Mouse (Mus musculus) kidney, adult 9 months (tissue): ENCODE measurements around the gene Myo5a.
A peak's percentile ranks its signal among the peaks of the same experiment; 100 is the strongest.
"Not testable (repeated sequence)": the region's sequence is repeated elsewhere in the genome, so short reads cannot be mapped to it uniquely, and the experiment has no call there.

Source experiments
- DNase-seq: peaks from one replicate; pipeline ENCODE4 v3.0.0; 2022

The Myo5a gene

DNA sequence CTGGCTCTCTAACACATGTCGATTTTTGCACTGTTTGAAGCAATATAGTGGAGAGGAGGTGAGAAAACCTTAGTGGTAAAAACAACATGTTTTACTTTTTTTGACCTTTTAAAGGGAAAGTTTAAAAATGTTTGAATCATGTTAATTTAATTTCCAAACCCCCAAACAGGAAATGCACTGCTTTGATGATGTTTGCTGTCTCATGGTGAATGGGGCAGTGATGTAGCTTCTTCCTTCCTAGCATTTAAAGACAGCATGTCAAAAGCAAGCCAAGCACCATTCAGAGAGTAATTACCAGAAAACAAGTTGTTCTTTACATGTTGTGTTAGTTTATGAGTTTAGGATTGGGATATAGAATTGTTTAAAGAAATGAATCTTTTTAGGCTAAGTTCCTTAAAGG is 138.4 kb downstream of the Myo5a start:
- no peak for DNase-seq

- DNase-seq = no peak
Observed at GRCm38 (mm10) chr9:75210269-75210668, 139.5 kb downstream of the Myo5a start.

DNA sequence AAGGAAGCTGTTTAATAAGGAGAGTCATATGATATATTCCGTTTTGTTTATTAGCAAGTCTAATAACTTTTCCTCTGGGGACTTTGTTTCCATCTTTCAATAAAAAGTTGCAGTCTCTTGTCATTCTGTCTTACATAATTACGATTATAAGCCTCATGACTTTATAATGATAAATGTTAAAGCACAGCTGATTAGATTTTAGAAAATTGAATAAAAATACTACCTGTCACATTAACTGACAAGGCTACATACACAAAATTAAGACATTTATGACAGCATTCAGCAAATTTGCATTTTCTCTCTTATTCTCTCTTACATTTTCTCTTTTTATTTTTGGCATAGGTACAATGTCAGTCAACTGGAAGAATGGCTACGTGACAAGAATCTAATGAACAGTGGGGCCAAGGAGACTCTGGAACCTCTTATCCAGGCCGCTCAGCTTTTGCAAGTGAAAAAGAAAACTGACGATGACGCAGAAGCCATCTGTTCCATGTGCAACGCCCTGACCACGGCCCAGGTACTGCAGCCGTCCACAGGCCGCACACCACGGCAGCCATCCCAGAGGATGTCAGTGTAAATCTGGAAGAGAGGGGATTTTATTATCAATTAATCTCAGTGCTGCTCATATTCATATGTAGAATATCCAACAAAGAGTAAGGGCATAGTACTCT is 144.1 kb downstream of the Myo5a start:
- no peak for DNase-seq

GRCm38 (mm10) chr9:75219942-75220341 is 149.1 kb downstream of the Myo5a start:
- DNase-seq = no peak

DNA sequence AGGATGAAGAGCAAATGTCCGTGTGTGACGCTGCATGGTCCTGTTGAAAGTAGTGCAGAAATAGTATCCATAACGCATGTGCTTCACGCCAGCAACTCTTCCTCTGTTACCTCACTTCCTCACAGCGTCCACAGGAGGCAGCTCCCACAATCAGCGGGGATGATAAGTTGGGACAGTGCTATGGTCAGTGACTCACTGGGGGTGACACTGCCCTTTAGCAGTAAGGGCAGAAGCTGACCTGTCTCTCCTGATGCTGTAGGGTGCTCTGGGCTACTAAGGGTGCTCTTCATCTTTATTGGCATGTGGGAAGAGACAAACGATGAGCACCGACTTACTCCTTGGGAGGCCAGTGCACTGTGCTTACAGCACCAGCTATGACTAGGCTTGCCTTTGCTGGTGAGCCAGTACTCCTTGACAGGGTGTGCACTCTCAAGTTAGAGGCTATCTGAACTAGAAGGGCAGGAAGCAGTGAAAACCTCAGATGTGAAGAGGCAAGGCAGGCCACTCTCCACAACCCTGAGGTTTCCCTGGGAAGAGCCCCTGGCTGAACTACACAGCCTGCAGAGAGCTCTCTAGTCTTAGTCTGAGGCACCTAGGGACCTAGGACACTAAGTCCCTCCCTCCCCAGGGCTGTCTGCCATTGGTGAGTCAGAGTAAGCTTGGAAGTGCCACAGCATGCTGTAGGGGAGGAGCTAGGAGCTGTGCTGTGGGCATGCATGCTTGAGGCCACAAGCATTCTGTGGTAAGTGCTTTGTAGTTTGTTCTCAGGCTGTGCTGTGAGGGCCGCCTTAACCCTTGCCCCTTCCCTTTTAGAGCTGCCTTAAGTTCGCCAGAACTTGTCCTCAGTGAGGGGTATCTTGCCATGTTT is 150.8 kb downstream of the Myo5a start:
- no peak for DNase-seq

- DNase-seq = peak; percentile 69
Observed at GRCm38 (mm10) chr9:75231841-75232746, 161.3 kb downstream of the Myo5a start, which contains the start of gene Myo5c. Gene Myo5c, plus strand, starts transcription at chr9:75232020.

DNA sequence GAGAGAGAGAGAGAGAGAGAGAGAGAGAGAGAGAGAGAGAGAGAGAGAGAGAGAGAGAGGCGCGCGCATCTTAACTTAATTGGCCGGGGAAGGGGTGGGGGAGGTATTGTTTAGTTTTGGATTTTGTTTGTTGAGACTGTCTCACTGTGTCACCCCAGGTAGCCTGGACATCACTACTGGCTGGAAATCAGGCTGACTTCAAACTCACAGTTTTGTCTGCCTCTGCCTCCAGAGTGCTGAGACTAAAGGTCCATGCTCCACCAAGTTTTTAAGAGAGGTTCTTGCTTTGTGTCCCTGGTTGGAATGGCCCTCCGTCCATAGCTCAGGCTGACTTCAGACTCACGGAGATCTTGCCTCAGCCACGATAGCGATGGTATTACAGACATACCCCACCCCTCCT is 162.0 kb downstream of the Myo5a start:
- no peak for DNase-seq

DNA sequence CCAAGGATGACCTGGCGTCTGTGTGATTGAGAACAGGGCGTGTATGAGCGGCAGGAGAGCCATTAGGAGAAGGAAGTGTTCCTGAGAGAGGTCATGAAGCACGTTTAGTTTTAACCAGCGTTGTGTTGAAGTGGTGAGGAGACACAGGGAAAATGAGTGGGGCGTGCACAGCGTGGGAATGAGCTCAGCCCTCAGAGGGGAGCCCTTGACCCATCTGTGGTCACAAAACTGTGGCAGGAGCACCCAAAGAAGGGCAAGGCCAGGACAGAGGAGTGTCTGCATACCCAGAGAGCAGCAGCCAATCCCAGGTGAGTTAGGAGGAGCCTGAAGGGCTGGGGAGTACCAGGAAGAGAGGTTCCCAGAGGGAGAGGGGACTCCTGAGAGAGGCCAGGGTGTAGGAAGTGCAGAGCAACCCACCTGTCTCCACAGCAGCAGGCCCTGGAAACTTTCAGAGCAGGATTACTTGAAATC is 163.5 kb downstream of the Myo5a start:
- DNase-seq = no peak

- no peak for DNase-seq
Observed at GRCm38 (mm10) chr9:75234983-75235627, 164.3 kb downstream of the Myo5a start.

DNA sequence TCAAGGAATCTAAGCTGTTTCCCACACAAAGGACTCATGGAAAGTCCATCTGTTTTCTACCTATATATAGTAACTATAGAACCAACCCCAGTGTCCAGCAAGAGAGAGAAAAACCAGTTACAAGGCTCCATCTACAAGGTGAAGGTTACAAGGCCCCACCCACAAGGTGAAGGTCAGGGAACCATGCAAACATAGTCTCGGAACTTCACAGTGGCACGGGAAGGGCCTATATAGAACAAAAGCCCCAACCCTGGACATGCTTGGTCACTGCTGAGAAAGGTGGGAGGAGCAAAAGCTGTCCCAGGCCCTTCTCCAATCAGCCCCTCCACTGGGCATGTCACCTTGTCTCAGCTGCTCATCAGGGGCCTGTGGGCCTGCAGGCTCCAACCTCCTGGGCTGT is 164.9 kb downstream of the Myo5a start:
- no peak for DNase-seq

GRCm38 (mm10) chr9:75236416-75237308 is 165.8 kb downstream of the Myo5a start:
- DNase-seq = no peak

- no peak for DNase-seq
Observed at GRCm38 (mm10) chr9:75238179-75238578, 167.4 kb downstream of the Myo5a start.

GRCm38 (mm10) chr9:75243052-75243451 is 172.2 kb downstream of the Myo5a start:
- DNase-seq = no peak

GRCm38 (mm10) chr9:75243730-75244406 is 173.1 kb downstream of the Myo5a start:
- DNase-seq = no peak

GRCm38 (mm10) chr9:75244527-75244926 is 173.7 kb downstream of the Myo5a start:
- no peak for DNase-seq

DNA sequence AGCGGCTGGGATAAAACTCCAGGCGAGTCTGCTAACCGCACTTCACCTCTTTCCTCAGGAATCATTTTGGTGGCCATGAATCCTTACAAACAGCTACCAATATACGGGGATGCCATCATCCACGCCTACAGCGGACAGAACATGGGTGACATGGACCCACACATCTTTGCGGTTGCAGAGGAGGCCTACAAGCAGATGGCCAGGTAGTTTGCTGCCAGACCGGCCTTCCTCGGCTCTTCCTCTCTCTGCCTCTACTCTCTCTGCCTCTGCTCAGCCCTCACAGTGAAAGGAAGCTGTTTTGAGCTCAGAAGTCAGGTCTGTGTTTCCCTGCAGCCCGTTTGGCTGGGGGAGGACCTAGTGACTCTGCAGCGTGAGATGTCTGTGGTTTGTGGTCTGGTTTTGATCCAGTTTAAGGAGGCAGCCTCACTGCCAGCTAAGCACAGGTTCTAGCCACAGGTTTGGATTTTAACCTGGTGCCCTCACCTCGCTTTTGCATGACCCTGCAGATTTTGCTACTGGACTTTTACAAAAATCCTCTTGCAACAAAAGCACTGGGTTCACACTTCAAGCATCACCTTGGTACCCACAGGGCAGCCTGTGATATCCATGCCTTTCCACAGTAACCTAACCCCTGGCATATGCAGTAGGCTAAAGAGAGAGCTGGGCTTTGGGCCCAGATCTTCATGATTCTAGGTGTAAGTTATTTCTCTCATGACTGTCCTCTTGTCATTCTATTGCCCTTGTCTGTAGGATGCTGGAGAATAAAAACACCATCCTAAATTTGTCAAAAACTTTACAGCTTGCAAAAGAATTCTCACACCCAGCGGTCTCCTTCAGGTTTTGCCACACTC is 175.5 kb downstream of the Myo5a start:
- DNase-seq = no peak

- DNase-seq = no peak
Observed at GRCm38 (mm10) chr9:75247870-75248269, 177.1 kb downstream of the Myo5a start.

GRCm38 (mm10) chr9:75248359-75248758 is 177.5 kb downstream of the Myo5a start:
- DNase-seq = no peak

DNA sequence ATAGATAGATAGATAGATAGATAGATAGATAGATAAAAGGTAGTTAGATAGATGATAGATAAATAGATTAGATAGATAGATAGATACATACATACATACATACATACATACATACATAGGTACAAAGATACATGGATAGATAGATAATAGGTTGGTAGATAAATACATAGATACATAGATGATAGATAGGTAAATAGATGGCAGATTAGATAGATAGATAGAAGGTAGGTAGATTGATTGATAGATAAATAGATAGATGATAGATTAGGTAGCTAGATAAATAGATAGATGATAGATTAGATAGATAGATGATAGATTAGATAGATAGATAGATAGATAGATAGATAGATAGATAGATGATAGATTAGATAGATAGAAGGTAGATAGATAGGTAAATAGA is 178.1 kb downstream of the Myo5a start:
- no peak for DNase-seq

DNA sequence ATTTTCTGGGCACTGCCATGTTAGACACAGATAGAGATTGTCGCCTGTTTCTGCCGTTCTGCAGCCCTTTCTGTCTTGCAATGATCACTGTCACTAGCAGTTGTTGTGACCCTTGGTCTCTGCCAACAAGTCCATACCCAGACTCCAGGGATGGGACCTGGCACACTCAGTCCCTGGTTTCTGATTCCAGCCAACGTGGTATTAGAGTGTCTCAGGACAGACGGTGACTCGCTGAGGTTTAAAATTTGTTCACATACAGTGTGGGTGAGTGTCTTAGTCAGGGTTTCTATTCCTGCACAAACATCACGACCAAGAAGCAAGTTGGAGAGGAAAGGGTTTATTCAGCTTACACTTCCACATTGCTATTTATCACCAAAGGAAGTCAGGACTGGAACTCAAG is 182.3 kb downstream of the Myo5a start:
- not testable (repeated sequence) for DNase-seq
